ENCODE assay signal across 8 mouse cellular contexts in the genomic region with DNA sequence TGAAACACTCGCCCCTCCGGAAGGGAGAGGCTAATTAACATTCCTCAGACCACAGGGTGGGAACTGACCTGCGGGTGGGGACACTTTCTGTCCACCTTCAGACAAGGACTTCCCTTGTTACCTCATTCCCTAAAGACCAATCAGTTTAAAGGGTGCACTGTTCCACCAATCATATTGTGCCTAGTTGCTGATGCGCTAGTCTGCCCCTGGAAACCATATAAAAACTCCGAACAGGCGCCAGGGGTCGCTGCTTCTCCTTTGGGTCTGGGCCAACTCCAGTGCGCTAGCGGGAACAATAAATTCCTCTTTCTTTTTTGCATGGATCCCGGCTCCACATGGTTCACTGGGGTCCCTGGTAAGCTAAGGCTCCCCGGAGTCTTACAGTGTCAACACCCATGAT. TPM values are rescaled to one million over a fixed set of nuclear protein-coding genes. Genes with fewer than 3 reads are reported as not detected.
DNase-seq lines count a peak whose midpoint lies in the region; ATAC-seq lines count a peak whose summit lies in the region.

No protein-coding gene starts in this region.

- no peaks in the 10 kb centered on the region for H3K4me1 ChIP-seq in hindbrain, embryonic 11.5 days (replicated peaks; ENCODE audit: control insufficient read depth, insufficient read depth, low read length)
- peaks cover 2% of the 10 kb centered on the region; the same call in 1 of the 2 replicates for H3K4me1 ChIP-seq in hindbrain, embryonic 14.5 days (replicated peaks; ENCODE audit: control insufficient read depth, insufficient read depth, low read length)

- no peaks in the 10 kb centered on the region for H3K36me3 ChIP-seq in hindbrain, embryonic 11.5 days (ENCODE audit: control insufficient read depth, insufficient read depth, low read length)
- H3K36me3 ChIP-seq in hindbrain, embryonic 14.5 days (replicated peaks; ENCODE audit: control insufficient read depth, insufficient read depth), result peaks cover 3% of the 10 kb centered on the region; the same call in 1 of the 2 replicates

- DNase-seq in adrenal gland, postnatal 10 days, result peak; percentile 39
- DNase-seq in adrenal gland, adult 18-20 months (ENCODE audit: low spot score in 2 of 2), result no peak
- peak; percentile 21 for DNase-seq in hindbrain, embryonic 11.5 days (ENCODE audit: low spot score)
- DNase-seq in hindbrain, embryonic 14.5 days (ENCODE audit: low spot score), result no peak
- peak; percentile 33 for DNase-seq in lung, postnatal 10 days
- no peak for DNase-seq in lung, postnatal 36 days
- peak; percentile 38 to 44 for DNase-seq in lung, postnatal 4 days

- 65% methylated on average over 11 of the region's 11 CpGs for WGBS in hindbrain, embryonic 11.5 days
- WGBS in hindbrain, embryonic 14.5 days, result 64% methylated on average over 11 of the region's 11 CpGs

- no peak overlapping the region for H3K4me2 ChIP-seq in hindbrain, embryonic 11.5 days (replicated peaks; ENCODE audit: low read depth, low read length)
- H3K4me2 ChIP-seq in hindbrain, embryonic 14.5 days (replicated peaks), result no peak overlapping the region

- no peak for ATAC-seq in hindbrain, embryonic 11.5 days (ENCODE audit: low FRiP score)
- ATAC-seq in hindbrain, embryonic 14.5 days (ENCODE audit: low FRiP score), result no peak
- ATAC-seq in inflammation-experienced regulatory T-cells, adult 6 months, result no peak

- H3K9ac ChIP-seq in hindbrain, embryonic 11.5 days (ENCODE audit: low read depth, low read length), result no peak overlapping the region
- H3K9ac ChIP-seq in hindbrain, embryonic 14.5 days, result no peak overlapping the region

- no peak overlapping the region for H3K27ac ChIP-seq in hindbrain, embryonic 11.5 days (ENCODE audit: low read depth, low read length)
- H3K27ac ChIP-seq in hindbrain, embryonic 14.5 days, result no peak overlapping the region

- no peaks in the 10 kb centered on the region for H3K27me3 ChIP-seq in hindbrain, embryonic 11.5 days (ENCODE audit: control insufficient read depth, insufficient read depth, low read length)
- no peaks in the 10 kb centered on the region for H3K27me3 ChIP-seq in hindbrain, embryonic 14.5 days (ENCODE audit: control insufficient read depth, insufficient read depth, low read length)

- H3K9me3 ChIP-seq in hindbrain, embryonic 11.5 days (ENCODE audit: control insufficient read depth, low read length), result no peaks in the 10 kb centered on the region
- H3K9me3 ChIP-seq in hindbrain, embryonic 14.5 days (ENCODE audit: control insufficient read depth, low read length), result no peaks in the 10 kb centered on the region

- no peak overlapping the region for H3K4me3 ChIP-seq in hindbrain, embryonic 11.5 days (ENCODE audit: low read depth, low read length)
- H3K4me3 ChIP-seq in hindbrain, embryonic 14.5 days (replicated peaks; ENCODE audit: low read length), result no peak overlapping the region

RNA-seq across cellular contexts. Expression of a gene that starts 29.1 kb away (rescaled TPM):
- 10 to 100 TPM; 16.3 to 16.7 TPM for total RNA-seq in adrenal gland, postnatal 10 days (2021)
- 10 to 100 TPM; 13.6 to 18.6 TPM for total RNA-seq in adrenal gland, adult 18-20 months (2021)
- polyA plus RNA-seq in hindbrain, embryonic 11.5 days (2014; fragmentation: Nextera tagmentation; extraction: Ambion mirVana), result 15.1 and 20.4 TPM in 2 replicates
- 13.4 and 14.0 TPM in 2 replicates for polyA plus RNA-seq in hindbrain, embryonic 14.5 days (2014; fragmentation: Nextera tagmentation; extraction: Ambion mirVana)
- polyA plus RNA-seq in inflammation-experienced regulatory T-cells, adult 6 months (2017; shearing (Covaris generic)), result 10 to 100 TPM; 10.6 to 12.3 (median 10.6) TPM

RNA-seq across cellular contexts. Expression of a gene that starts 29.2 kb away (rescaled TPM):
- 1 to 10 TPM; 7.2 to 7.6 TPM for total RNA-seq in adrenal gland, postnatal 10 days (2021)
- 1 to 10 TPM; 6.6 to 7.6 TPM for total RNA-seq in adrenal gland, adult 18-20 months (2021)
- 17.1 and 18.4 TPM in 2 replicates for polyA plus RNA-seq in hindbrain, embryonic 11.5 days (2014; fragmentation: Nextera tagmentation; extraction: Ambion mirVana)
- polyA plus RNA-seq in hindbrain, embryonic 14.5 days (2014; fragmentation: Nextera tagmentation; extraction: Ambion mirVana), result 11.1 and 11.9 TPM in 2 replicates
- polyA plus RNA-seq in inflammation-experienced regulatory T-cells, adult 6 months (2017; shearing (Covaris generic)), result 1 to 10 TPM; 6.1 to 7.6 (median 7.1) TPM

Comparison
In these comparisons a context has a peak if more than half of its experiments do, and no peak if none do; other contexts are left out.
1. DNase-seq: peak in adrenal gland, postnatal 10 days (single experiment), hindbrain, embryonic 11.5 days (single experiment), lung, postnatal 10 days (single experiment) and lung, postnatal 4 days (2 of 2); none in adrenal gland, adult 18-20 months (0 of 2), hindbrain, embryonic 14.5 days (single experiment) and lung, postnatal 36 days (single experiment).